Mouse (Mus musculus) megakaryocyte, embryonic 14.5 days (primary cell): Measurements from ENCODE around the gene Kremen2.

Experiments
- FLI1 ChIP-seq: IDR thresholded peaks from 2 replicates; pipeline ENCODE4 v1.6.1; 2012; ENCODE audit warnings: low read length, inconsistent platforms, mixed read lengths
- GATA1 ChIP-seq: IDR thresholded peaks from 3 replicates; pipeline ENCODE4 v1.6.1; 2012; ENCODE audit warnings: mixed read lengths, low read length, inconsistent platforms, borderline replicate concordance

- no peak for TF ChIP-seq GATA1
- TF ChIP-seq FLI1, result no peak
Measured at GRCm38 (mm10) chr17:23748026-23748425, 2.4 kb upstream of the Kremen2 start.
